Mouse (Mus musculus): ENCODE data around the gene Smarcad1.

- TF ChIP-seq EP300 (IDR thresholded peaks at IDR 0.05; ENCODE audit: low read depth) (no peak), CTCF (IDR thresholded peaks at IDR 0.05; ENCODE audit: low read depth) (no peak)
Observed at GRCm38 (mm10) chr6:65023053-65023452, 19.3 kb upstream of the Smarcad1 start.
